Mouse (Mus musculus): ENCODE measurements around the gene Osbp2. TPM values are rescaled to one million over a fixed set of nuclear protein-coding genes. Genes with fewer than 3 reads are reported as not detected.

Osbp2 gene
- polyA plus RNA-seq, 1 experiment from 2014 or later = 0.51 TPM

- Histone ChIP-seq H3K27ac (ENCODE audit: low read depth) (no peak overlapping the region), H3K4me2 (ENCODE audit: low read length) (no peak overlapping the region), H3K36me3 (ENCODE audit: control insufficient read depth, insufficient read depth, low read length) (no peaks in the 10 kb centered on the region), H3K4me3 (ENCODE audit: low read depth, low read length) (no peak overlapping the region), H3K4me1 (replicated peaks; ENCODE audit: control insufficient read depth, insufficient read depth, low read length) (no peaks in the 10 kb centered on the region; the same call in 1 of the 2 replicates), H3K9me3 (ENCODE audit: control insufficient read depth, low read length) (no peaks in the 10 kb centered on the region), H3K9ac (ENCODE audit: low read length) (no peak overlapping the region), H3K27me3 (replicated peaks; ENCODE audit: control insufficient read depth, insufficient read depth, low read length) (no peaks in the 10 kb centered on the region)
- ATAC-seq (replicated peaks; ENCODE audit: low FRiP score, low TSS enrichment, low read depth) = no peak
- no peak for DNase-seq (ENCODE audit: low spot score)
- WGBS = 88% methylated on average over 3 of the region's 3 CpGs
These were observed 20.0 kb upstream of the Osbp2 start for GRCm38 (mm10) chr11:3883711-3884110.

DNA sequence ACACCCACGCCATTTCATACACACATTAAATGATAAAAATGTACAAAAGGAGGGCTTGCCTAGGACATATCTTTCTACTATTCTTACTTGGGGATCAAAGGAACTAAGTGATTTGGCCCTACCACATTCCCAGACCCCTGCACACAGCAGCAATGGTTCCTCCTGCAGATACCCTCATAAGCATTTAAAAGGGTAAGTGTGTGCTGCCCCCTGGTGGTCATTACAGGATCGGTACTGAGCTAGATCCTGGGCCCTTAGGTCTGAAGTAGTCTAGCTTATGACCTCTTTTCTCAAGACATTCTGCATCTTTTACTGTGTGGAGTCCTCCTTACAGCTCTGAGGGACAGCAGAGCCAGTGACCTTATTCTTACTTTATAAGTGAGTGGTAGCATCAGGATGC is 16.1 kb upstream of the Osbp2 start:
- Histone ChIP-seq H3K36me3 (ENCODE audit: control insufficient read depth, insufficient read depth, low read length) (no peaks in the 10 kb centered on the region), H3K9ac (ENCODE audit: low read length) (no peak overlapping the region), H3K4me1 (replicated peaks; ENCODE audit: control insufficient read depth, insufficient read depth, low read length) (no peaks in the 10 kb centered on the region; the same call in 1 of the 2 replicates), H3K4me2 (ENCODE audit: low read length) (no peak overlapping the region), H3K9me3 (ENCODE audit: control insufficient read depth, low read length) (no peaks in the 10 kb centered on the region), H3K27me3 (replicated peaks; ENCODE audit: control insufficient read depth, insufficient read depth, low read length) (no peaks in the 10 kb centered on the region), H3K27ac (ENCODE audit: low read depth) (no peak overlapping the region), H3K4me3 (ENCODE audit: low read depth, low read length) (no peak overlapping the region)
- DNase-seq (ENCODE audit: low spot score) = peak; percentile 84
- ATAC-seq (replicated peaks; ENCODE audit: low FRiP score, low TSS enrichment, low read depth) = no peak; the same call in 1 of the 2 replicates
- 30% methylated on average over 2 of the region's 2 CpGs for WGBS

- Histone ChIP-seq H3K4me1 (replicated peaks; ENCODE audit: control insufficient read depth, insufficient read depth, low read length) (no peaks in the 10 kb centered on the region), H3K36me3 (ENCODE audit: control insufficient read depth, insufficient read depth, low read length) (no peaks in the 10 kb centered on the region), H3K4me3 (ENCODE audit: low read depth, low read length) (no peak overlapping the region), H3K4me2 (ENCODE audit: low read length) (no peak overlapping the region), H3K9ac (ENCODE audit: low read length) (no peak overlapping the region), H3K27me3 (replicated peaks; ENCODE audit: control insufficient read depth, insufficient read depth, low read length) (no peaks in the 10 kb centered on the region), H3K9me3 (ENCODE audit: control insufficient read depth, low read length) (no peaks in the 10 kb centered on the region), H3K27ac (ENCODE audit: low read depth) (no peak overlapping the region)
- no peak for ATAC-seq (replicated peaks; ENCODE audit: low FRiP score, low TSS enrichment, low read depth)
- no peak for DNase-seq (ENCODE audit: low spot score)
- 75% methylated on average over 7 of the region's 7 CpGs for WGBS
These were observed 15.0 kb upstream of the Osbp2 start for GRCm38 (mm10) chr11:3878660-3879059.

GRCm38 (mm10) chr11:3876419-3876818 is 12.7 kb upstream of the Osbp2 start:
- no peak overlapping the region for H3K9ac ChIP-seq (ENCODE audit: low read length)
- no peak for ATAC-seq (replicated peaks; ENCODE audit: low FRiP score, low TSS enrichment, low read depth)
- H3K36me3 ChIP-seq (ENCODE audit: control insufficient read depth, insufficient read depth, low read length) = no peaks in the 10 kb centered on the region
- no peak overlapping the region for H3K27ac ChIP-seq (ENCODE audit: low read depth)
- H3K27me3 ChIP-seq (replicated peaks; ENCODE audit: control insufficient read depth, insufficient read depth, low read length) = no peaks in the 10 kb centered on the region
- WGBS = 84% methylated on average over 6 of the region's 6 CpGs
- H3K4me3 ChIP-seq (ENCODE audit: low read depth, low read length) = no peak overlapping the region
- no peak for DNase-seq (ENCODE audit: low spot score)
- H3K4me2 ChIP-seq (ENCODE audit: low read length) = no peak overlapping the region
- no peaks in the 10 kb centered on the region for H3K4me1 ChIP-seq (replicated peaks; ENCODE audit: control insufficient read depth, insufficient read depth, low read length)
- no peaks in the 10 kb centered on the region for H3K9me3 ChIP-seq (ENCODE audit: control insufficient read depth, low read length)

- Histone ChIP-seq H3K36me3 (ENCODE audit: control insufficient read depth, insufficient read depth, low read length) (no peaks in the 10 kb centered on the region), H3K27ac (ENCODE audit: low read depth) (no peak overlapping the region), H3K9me3 (ENCODE audit: control insufficient read depth, low read length) (no peaks in the 10 kb centered on the region), H3K9ac (ENCODE audit: low read length) (no peak overlapping the region), H3K4me2 (ENCODE audit: low read length) (peak overlapping the region; percentile 86), H3K27me3 (replicated peaks; ENCODE audit: control insufficient read depth, insufficient read depth, low read length) (peaks cover 12% of the 10 kb centered on the region), H3K4me1 (replicated peaks; ENCODE audit: control insufficient read depth, insufficient read depth, low read length) (0 out of 2 replicates have a peak, but pooled peaks cover 4% of the 10 kb centered on the region), H3K4me3 (ENCODE audit: low read depth, low read length) (peak overlapping the region; percentile 34)
- 37% methylated on average over 6 of the region's 6 CpGs for WGBS
- ATAC-seq (replicated peaks; ENCODE audit: low FRiP score, low TSS enrichment, low read depth) = no peak
- no peak for DNase-seq (ENCODE audit: low spot score)
These were observed 640 bp upstream of the Osbp2 start for GRCm38 (mm10) chr11:3864343-3864742.

DNA sequence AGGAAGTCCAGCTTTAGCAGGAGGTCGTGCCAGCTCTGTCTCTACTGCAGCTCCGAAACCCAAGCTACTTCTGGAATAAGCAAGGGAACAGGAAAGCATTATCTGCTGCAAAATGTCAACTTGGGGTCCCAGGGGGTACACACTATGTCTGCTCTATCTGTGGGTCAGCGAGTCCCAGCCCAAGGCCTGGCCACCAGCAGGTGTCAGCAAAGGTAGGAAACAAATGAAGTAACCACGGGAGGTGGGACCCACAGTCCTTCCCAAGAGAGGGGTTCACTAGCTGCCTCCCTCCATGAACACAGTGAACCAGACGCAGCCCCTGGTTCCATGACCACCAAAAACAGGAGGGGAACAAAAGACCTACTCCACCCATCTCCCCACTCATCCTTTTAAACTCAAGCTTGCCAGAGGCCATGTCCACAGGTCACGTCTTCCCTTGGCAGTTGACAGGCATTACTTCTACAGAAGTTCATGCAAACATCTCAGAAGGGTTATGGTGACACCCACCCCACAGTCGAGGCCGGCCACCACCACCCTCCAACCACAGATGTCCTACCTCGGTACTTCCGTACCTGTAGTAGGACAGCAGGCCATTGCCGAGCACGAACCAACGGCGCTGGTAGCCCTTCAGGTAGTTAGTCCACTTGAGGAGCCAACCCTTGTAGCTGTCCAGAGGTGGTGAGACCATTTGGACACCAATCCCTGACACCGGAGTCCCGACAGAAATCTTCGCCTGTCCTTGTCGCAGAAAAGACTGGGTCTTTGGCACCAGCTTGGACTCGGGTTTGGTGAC is 846 bp downstream of the Osbp2 start:
- H3K9ac ChIP-seq (ENCODE audit: low read length) = peak overlapping the region; percentile 29; the same call in 1 of the 2 replicates
- peaks cover 12% of the 10 kb centered on the region for H3K27me3 ChIP-seq (replicated peaks; ENCODE audit: control insufficient read depth, insufficient read depth, low read length)
- H3K4me1 ChIP-seq (replicated peaks; ENCODE audit: control insufficient read depth, insufficient read depth, low read length) = 0 out of 2 replicates have a peak, but pooled peaks cover 4% of the 10 kb centered on the region
- no peak overlapping the region for H3K27ac ChIP-seq (ENCODE audit: low read depth)
- H3K4me3 ChIP-seq (ENCODE audit: low read depth, low read length) = peak overlapping the region; percentile 34; the same call in 1 of the 2 replicates
- ATAC-seq (replicated peaks; ENCODE audit: low FRiP score, low TSS enrichment, low read depth) (no peak), DNase-seq (ENCODE audit: low spot score) (peak; percentile 52)
- H3K36me3 ChIP-seq (ENCODE audit: control insufficient read depth, insufficient read depth, low read length) = no peaks in the 10 kb centered on the region
- no peaks in the 10 kb centered on the region for H3K9me3 ChIP-seq (ENCODE audit: control insufficient read depth, low read length)
- H3K4me2 ChIP-seq (ENCODE audit: low read length) = peak overlapping the region; percentile 86
- WGBS = 76% methylated on average over 19 of the region's 19 CpGs

DNA sequence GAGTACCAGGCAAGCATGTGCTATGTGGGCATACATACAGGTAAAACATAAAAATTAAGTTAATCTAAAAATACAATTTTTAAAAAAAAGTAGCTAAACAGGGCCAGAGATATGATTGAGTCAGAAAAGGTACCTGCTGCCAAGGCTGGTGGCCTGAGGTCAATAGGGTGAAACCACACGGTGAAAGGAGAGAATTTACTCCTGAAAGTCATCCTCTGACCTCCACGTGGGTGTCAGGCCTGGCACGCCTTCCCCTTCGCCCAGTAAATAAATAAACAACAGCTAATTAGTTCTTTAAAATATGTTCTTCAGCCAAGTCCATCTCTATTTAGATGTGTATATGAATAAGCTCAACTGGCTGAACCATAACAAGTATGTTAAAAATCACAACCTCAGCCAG is 3.3 kb downstream of the Osbp2 start:
- H3K9me3 ChIP-seq (ENCODE audit: control insufficient read depth, low read length) = no peaks in the 10 kb centered on the region
- ATAC-seq (replicated peaks; ENCODE audit: low FRiP score, low TSS enrichment, low read depth) (no peak), DNase-seq (ENCODE audit: low spot score) (no peak)
- H3K36me3 ChIP-seq (ENCODE audit: control insufficient read depth, insufficient read depth, low read length) = no peaks in the 10 kb centered on the region
- no peak overlapping the region for H3K4me3 ChIP-seq (ENCODE audit: low read depth, low read length)
- peaks cover 12% of the 10 kb centered on the region for H3K27me3 ChIP-seq (replicated peaks; ENCODE audit: control insufficient read depth, insufficient read depth, low read length)
- WGBS = 68% methylated on average over 4 of the region's 4 CpGs
- H3K4me2 ChIP-seq (ENCODE audit: low read length) = no peak overlapping the region
- H3K27ac ChIP-seq (ENCODE audit: low read depth) = no peak overlapping the region
- H3K9ac ChIP-seq (ENCODE audit: low read length) = no peak overlapping the region
- H3K4me1 ChIP-seq (replicated peaks; ENCODE audit: control insufficient read depth, insufficient read depth, low read length) = 0 out of 2 replicates have a peak, but pooled peaks cover 4% of the 10 kb centered on the region

- peaks cover 12% of the 10 kb centered on the region for H3K27me3 ChIP-seq (replicated peaks; ENCODE audit: control insufficient read depth, insufficient read depth, low read length)
- no peaks in the 10 kb centered on the region for H3K9me3 ChIP-seq (ENCODE audit: control insufficient read depth, low read length)
- no peak overlapping the region for H3K4me2 ChIP-seq (ENCODE audit: low read length)
- no peaks in the 10 kb centered on the region for H3K36me3 ChIP-seq (ENCODE audit: control insufficient read depth, insufficient read depth, low read length)
- H3K4me1 ChIP-seq (replicated peaks; ENCODE audit: control insufficient read depth, insufficient read depth, low read length) = 0 out of 2 replicates have a peak, but pooled peaks cover 4% of the 10 kb centered on the region
- no peak overlapping the region for H3K27ac ChIP-seq (ENCODE audit: low read depth)
- H3K4me3 ChIP-seq (ENCODE audit: low read depth, low read length) = no peak overlapping the region
- ATAC-seq (replicated peaks; ENCODE audit: low FRiP score, low TSS enrichment, low read depth) (no peak), DNase-seq (ENCODE audit: low spot score) (no peak)
- 94% methylated on average over 4 of the region's 4 CpGs for WGBS
- no peak overlapping the region for H3K9ac ChIP-seq (ENCODE audit: low read length)
These were observed 3.9 kb downstream of the Osbp2 start for GRCm38 (mm10) chr11:3859778-3860177.

DNA sequence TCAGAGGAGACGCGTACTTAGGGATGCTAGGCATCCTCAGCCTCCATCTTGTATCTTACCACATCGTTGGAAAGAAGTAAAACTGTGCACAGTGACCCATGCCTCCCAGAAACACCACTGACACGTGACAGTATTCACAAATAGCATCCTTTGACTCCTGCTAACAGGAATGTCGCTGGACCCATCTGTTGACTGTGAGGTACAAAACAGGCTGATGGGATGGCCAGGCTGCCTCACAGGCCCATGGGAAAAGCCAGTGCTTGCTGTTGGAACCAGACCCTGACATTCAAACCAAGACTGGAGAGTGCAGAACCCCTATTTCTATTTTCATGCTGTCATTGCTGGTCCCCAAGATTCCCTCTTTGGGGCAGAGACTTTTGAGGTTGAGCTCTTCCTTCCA is 5.8 kb downstream of the Osbp2 start:
- DNase-seq (ENCODE audit: low spot score) (no peak), ATAC-seq (replicated peaks; ENCODE audit: low FRiP score, low TSS enrichment, low read depth) (no peak)
- Histone ChIP-seq H3K9ac (ENCODE audit: low read length) (no peak overlapping the region), H3K27ac (ENCODE audit: low read depth) (no peak overlapping the region), H3K9me3 (ENCODE audit: control insufficient read depth, low read length) (no peaks in the 10 kb centered on the region), H3K27me3 (replicated peaks; ENCODE audit: control insufficient read depth, insufficient read depth, low read length) (peaks cover 8% of the 10 kb centered on the region), H3K36me3 (ENCODE audit: control insufficient read depth, insufficient read depth, low read length) (no peaks in the 10 kb centered on the region), H3K4me2 (ENCODE audit: low read length) (no peak overlapping the region), H3K4me3 (ENCODE audit: low read depth, low read length) (no peak overlapping the region), H3K4me1 (replicated peaks; ENCODE audit: control insufficient read depth, insufficient read depth, low read length) (no peaks in the 10 kb centered on the region)
- WGBS = 77% methylated on average over 5 of the region's 5 CpGs
